Mouse (Mus musculus): ENCODE data around the gene Sipa1l1. TPM values are rescaled to one million over a fixed set of nuclear protein-coding genes. Genes with fewer than 3 reads are reported as not detected.
A peak's percentile ranks its signal among the peaks of the same experiment; 100 is the strongest.

Sipa1l1 gene
- total RNA-seq, 2 experiments from 2014 or later: 8.6 to 10.5 TPM

- no peak for DNase-seq
- intact Hi-C loops (cut with DNase I): loop anchor here (10.0 kb wide), 1 partner anchor 52 kb away; no protein-coding TSS in a partner anchor
Observed at GRCm38 (mm10) chr12:82322759-82323451, 153.8 kb downstream of the Sipa1l1 start.

GRCm38 (mm10) chr12:82324621-82325020, 155.5 kb downstream of the Sipa1l1 start:
- intact Hi-C loops (cut with DNase I): loop anchor here (10.0 kb wide), 1 partner anchor 50 kb away; no protein-coding TSS in a partner anchor
- DNase-seq: no peak

- intact Hi-C loops (cut with DNase I): loop anchor here (10.0 kb wide), 1 partner anchor 49 kb away; no protein-coding TSS in a partner anchor
- no peak for DNase-seq
Observed at GRCm38 (mm10) chr12:82325502-82325901, 156.4 kb downstream of the Sipa1l1 start.

- no peak for DNase-seq
- intact Hi-C loops (cut with DNase I): loop anchor here (10.0 kb wide), 1 partner anchor 48 kb away; no protein-coding TSS in a partner anchor
Observed at GRCm38 (mm10) chr12:82326438-82326837, 157.3 kb downstream of the Sipa1l1 start.

- DNase-seq: no peak
- intact Hi-C loops (cut with DNase I): loop anchor here (10.0 kb wide), 1 partner anchor 47 kb away; no protein-coding TSS in a partner anchor
Observed at GRCm38 (mm10) chr12:82328112-82328511, 159.0 kb downstream of the Sipa1l1 start.

- DNase-seq: no peak
Observed at GRCm38 (mm10) chr12:82332836-82333614, 163.9 kb downstream of the Sipa1l1 start.

GRCm38 (mm10) chr12:82333999-82334398, 164.9 kb downstream of the Sipa1l1 start:
- DNase-seq: no peak
- intact Hi-C loops (cut with DNase I): no loop called here

More at GRCm38 (mm10) chr12:82332836-82333614, 163.9 kb downstream of the Sipa1l1 start:
- intact Hi-C loops (cut with DNase I): no loop called here

GRCm38 (mm10) chr12:82334550-82334949, 165.4 kb downstream of the Sipa1l1 start:
- intact Hi-C loops (cut with DNase I): no loop called here
- no peak for DNase-seq

GRCm38 (mm10) chr12:82335095-82335494, 166.0 kb downstream of the Sipa1l1 start:
- DNase-seq: no peak
- intact Hi-C loops (cut with DNase I): no loop called here

GRCm38 (mm10) chr12:82338550-82338949, 169.4 kb downstream of the Sipa1l1 start:
- intact Hi-C loops (cut with DNase I): no loop called here
- DNase-seq: no peak

- intact Hi-C loops (cut with DNase I): no loop called here
- DNase-seq: peak; percentile 27 to 31
Observed at GRCm38 (mm10) chr12:82339221-82339861, 170.2 kb downstream of the Sipa1l1 start.

GRCm38 (mm10) chr12:82340196-82340918, 171.2 kb downstream of the Sipa1l1 start:
- intact Hi-C loops (cut with DNase I): no loop called here
- DNase-seq: no peak

GRCm38 (mm10) chr12:82341181-82341580, 172.1 kb downstream of the Sipa1l1 start:
- no peak for DNase-seq
- intact Hi-C loops (cut with DNase I): no loop called here

- no peak for DNase-seq
- intact Hi-C loops (cut with DNase I): no loop called here
Observed at GRCm38 (mm10) chr12:82341696-82342095, 172.6 kb downstream of the Sipa1l1 start.

GRCm38 (mm10) chr12:82350082-82350481, 181.0 kb downstream of the Sipa1l1 start:
- DNase-seq: no peak
- intact Hi-C loops (cut with DNase I): no loop called here

- DNase-seq: peak in 1 of 2 experiments; percentile 17
- intact Hi-C loops (cut with DNase I): no loop called here
Observed at GRCm38 (mm10) chr12:82350891-82351290, 181.8 kb downstream of the Sipa1l1 start.

GRCm38 (mm10) chr12:82353660-82354059, 184.5 kb downstream of the Sipa1l1 start:
- DNase-seq: no peak
- intact Hi-C loops (cut with DNase I): no loop called here

- no peak for DNase-seq
- intact Hi-C loops (cut with DNase I): no loop called here
Observed at GRCm38 (mm10) chr12:82355419-82356149, 186.5 kb downstream of the Sipa1l1 start.

GRCm38 (mm10) chr12:82356476-82356875, 187.4 kb downstream of the Sipa1l1 start:
- intact Hi-C loops (cut with DNase I): no loop called here
- DNase-seq: no peak

- no peak for DNase-seq
- intact Hi-C loops (cut with DNase I): no loop called here
Observed at GRCm38 (mm10) chr12:82357431-82357830, 188.3 kb downstream of the Sipa1l1 start.

Data from heart, postnatal 36 days (tissue).